Mouse (Mus musculus): ENCODE measurements around the gene Stard5.

The Stard5 gene

GRCm38 (mm10) chr7:83632682-83633120, 942 bp downstream of the Stard5 start:
- no peak for DNase-seq (ENCODE audit: inconsistent age in 2 of 2, low spot score in 1 of 2)

GRCm38 (mm10) chr7:83633856-83634255, 2.1 kb downstream of the Stard5 start:
- no peak for DNase-seq (ENCODE audit: inconsistent age in 2 of 2, low spot score in 1 of 2)

GRCm38 (mm10) chr7:83635726-83636125, 4.0 kb downstream of the Stard5 start:
- DNase-seq (ENCODE audit: inconsistent age in 2 of 2, low spot score in 1 of 2): no peak

DNA sequence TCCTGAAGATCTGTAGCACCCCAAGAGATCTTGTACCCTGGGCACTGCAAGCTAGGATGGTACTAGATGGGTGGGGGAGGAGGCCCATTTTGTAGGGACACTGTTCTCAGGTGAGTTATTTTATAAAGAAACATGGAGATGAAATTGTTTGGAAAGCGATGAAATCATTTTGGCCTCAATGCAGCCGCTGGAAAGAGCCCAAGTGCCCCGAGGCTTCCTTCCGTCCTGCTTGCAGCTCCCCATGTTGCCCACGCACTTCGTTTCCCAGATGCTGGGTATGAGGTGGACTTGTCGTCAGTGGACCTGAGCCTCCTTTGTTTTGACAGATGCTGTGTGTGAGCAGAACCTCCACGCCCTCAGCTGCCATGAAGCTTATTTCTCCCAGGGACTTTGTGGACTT, 4.7 kb downstream of the Stard5 start:
- no peak for DNase-seq (ENCODE audit: inconsistent age in 2 of 2, low spot score in 1 of 2)

DNA sequence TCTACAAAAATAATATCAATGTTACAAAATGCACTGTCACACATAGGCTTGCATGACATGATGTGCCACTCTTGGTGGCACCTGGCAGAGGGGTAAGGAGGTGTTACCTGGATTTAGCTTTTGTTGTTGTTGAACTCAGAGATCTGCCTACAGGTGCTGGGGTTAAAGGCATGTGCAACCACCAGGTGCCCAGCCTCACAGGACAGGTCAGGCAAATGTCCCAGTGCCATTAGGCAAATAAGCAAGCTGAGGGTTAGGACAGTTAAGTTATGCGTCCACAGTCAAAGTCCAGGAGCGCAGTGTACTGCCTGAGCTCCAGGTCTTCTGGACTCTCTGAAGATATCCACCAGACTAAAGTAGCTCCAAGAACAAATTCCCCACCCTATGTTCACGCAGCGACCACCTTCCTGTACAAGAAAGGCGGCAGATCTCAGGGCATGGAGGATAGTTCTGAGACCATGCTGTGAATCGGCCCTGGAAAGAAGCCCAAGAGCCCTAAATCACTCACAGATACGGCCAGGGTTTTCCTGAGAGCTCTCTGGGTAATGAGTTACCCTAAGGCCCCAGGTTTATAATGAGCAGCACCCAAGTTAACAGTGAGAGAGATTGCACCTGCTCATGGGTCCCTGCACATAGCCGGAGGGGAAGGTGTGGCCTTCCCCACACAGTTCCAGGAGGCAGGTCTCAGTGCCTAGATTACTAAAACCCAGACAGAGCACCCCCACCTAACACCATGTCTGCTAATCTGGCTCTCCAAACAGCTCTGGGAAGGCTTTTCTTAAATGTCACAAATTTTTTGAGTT, 6.2 kb downstream of the Stard5 start:
- DNase-seq (ENCODE audit: inconsistent age in 2 of 2, low spot score in 1 of 2): no peak

GRCm38 (mm10) chr7:83639084-83639483, 7.3 kb downstream of the Stard5 start:
- DNase-seq (ENCODE audit: inconsistent age in 2 of 2, low spot score in 1 of 2): no peak

DNA sequence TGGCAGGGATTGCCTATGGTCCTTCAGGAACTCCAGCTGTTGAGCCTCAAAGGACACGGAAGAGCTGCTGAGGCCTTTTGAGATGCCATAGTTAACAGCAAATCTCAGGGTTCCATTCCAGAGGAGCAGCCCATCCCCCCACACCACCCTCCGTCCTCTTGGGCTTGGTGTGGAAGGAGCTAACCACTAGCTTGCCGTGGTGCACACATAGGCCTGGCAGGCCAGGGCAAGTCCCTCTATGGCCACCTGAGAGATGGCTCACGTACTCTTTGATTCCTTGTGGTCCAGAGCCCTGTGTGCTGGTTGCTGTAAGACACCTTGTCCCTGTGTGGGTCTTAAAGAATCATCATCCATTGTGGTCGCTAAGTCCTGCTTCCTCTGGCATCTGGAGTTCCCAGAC, 8.8 kb downstream of the Stard5 start:
- DNase-seq (ENCODE audit: inconsistent age in 2 of 2, low spot score in 1 of 2): no peak

DNA sequence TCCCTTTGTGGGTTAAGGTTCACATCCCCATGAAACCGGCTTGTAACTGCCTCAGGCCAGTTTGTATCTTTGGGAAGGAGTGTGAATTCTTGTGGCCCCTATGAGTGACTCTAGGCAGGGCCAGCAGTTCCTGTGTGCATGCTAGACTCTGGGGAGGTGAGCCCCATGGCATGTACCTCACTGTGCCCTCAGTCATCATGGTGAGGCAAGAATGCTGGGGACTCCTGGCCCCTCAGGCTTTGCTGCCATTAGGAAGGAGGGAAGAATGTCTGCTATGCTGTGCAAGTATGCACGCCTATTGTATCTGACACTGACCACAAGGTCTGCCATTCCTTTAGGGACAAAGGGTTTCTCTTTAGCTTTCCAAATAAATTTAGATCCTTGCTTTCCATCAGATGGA, 9.4 kb downstream of the Stard5 start:
- no peak for DNase-seq (ENCODE audit: inconsistent age in 2 of 2, low spot score in 1 of 2)

GRCm38 (mm10) chr7:83643581-83643980, 11.8 kb downstream of the Stard5 start:
- no peak for DNase-seq (ENCODE audit: inconsistent age in 2 of 2, low spot score in 1 of 2)

- no peak for DNase-seq (ENCODE audit: inconsistent age in 2 of 2, low spot score in 1 of 2)
Observed at GRCm38 (mm10) chr7:83644761-83645160, 13.0 kb downstream of the Stard5 start.

GRCm38 (mm10) chr7:83645476-83645875, 13.7 kb downstream of the Stard5 start:
- no peak for DNase-seq (ENCODE audit: inconsistent age in 2 of 2, low spot score in 1 of 2)

DNA sequence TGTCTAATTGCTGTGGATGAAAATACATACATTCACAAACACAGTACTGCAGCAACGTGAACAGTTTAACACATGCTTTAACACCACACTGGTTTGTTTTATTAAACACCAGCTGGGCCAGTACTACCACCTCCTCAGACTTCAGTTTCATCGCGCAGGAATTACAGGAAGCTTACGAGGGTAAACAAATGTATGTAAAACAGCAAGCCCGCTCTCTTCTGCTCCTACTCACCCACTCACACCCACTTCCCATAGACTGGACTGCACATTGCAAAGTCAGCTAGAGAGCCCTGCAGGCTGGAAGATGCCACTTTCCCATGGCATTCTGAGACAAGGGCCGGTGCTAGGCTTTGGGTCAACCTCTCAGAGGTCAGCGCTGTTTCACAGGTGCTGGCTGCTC, 17.0 kb downstream of the Stard5 start:
- no peak for DNase-seq (ENCODE audit: inconsistent age in 2 of 2, low spot score in 1 of 2)

GRCm38 (mm10) chr7:83650638-83651037, 18.9 kb downstream of the Stard5 start:
- no peak for DNase-seq (ENCODE audit: inconsistent age in 2 of 2, low spot score in 1 of 2)

DNA sequence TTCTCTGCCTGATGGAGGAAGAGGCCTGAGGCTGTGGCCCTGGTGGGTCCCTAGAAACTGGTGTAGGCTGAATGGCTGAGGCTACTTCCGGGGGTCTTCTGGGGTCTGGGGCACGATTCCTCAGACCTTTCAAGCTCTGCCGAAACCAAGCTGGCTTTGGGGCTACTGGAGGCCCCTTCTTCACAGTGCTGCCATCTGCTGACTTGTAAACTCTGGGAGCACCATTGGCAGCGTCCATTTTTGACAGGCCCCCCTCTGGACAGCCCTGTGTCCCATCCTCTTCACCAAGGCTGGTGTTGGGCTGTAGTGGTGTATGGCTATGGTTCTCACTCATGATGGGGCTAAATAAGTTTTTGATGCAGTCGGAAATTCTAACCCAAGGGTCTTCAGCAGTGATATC, 20.7 kb downstream of the Stard5 start:
- no peak for DNase-seq (ENCODE audit: inconsistent age in 2 of 2, low spot score in 1 of 2)

DNA sequence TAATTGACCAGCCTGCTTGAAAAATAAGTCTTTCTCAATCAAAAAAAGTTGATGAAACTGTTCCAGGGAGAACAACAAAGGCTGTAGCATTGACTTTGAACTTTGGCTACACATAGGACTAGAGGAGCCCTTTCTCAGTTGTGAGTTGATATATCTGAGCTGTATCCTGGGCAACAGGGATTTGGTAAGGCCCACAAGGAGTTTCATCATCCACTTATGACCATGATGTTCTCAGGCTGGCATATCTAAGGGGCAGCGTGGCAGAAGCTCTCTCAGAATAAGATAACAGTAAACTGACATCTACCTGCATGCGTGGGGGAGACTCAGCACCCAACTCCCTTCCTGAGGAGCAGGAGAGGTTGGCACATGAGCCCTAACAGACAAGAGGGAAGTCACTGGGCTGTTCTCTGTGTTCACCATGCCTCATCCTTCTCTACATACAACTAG, 21.9 kb downstream of the Stard5 start:
- no peak for DNase-seq (ENCODE audit: inconsistent age in 2 of 2, low spot score in 1 of 2)

DNA sequence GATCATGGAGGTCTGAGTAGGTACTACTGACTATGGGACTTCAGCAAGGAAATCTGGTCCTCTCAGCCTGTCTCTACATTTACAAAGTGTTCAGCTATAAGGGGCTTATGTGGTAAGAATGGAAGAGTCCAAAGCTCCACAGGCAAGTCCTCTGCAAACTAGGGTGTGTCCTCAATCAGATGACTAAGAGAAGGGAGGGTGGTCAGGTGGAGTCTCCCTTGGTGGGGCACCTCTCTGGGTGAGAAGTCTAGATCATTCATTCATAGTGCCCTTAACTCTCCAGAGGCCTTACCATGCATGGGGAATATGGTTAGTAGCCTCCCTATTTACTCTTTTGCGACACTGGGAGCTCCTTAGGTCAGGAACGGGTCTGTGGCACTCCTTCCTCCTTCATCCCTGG, 22.4 kb downstream of the Stard5 start:
- DNase-seq (ENCODE audit: inconsistent age in 2 of 2, low spot score in 1 of 2): no peak

- peak; percentile 31 to 68 for DNase-seq (ENCODE audit: inconsistent age in 2 of 2, low spot score in 1 of 2)
Observed at GRCm38 (mm10) chr7:83654938-83655630, 23.3 kb downstream of the Stard5 start.

- DNase-seq (ENCODE audit: inconsistent age in 2 of 2, low spot score in 1 of 2): no peak
Observed at GRCm38 (mm10) chr7:83658716-83659115, 27.0 kb downstream of the Stard5 start.

GRCm38 (mm10) chr7:83659159-83660065, 27.7 kb downstream of the Stard5 start:
- DNase-seq (ENCODE audit: inconsistent age in 2 of 2, low spot score in 1 of 2): peak; percentile 36 to 71

- DNase-seq (ENCODE audit: inconsistent age in 2 of 2, low spot score in 1 of 2): no peak
Observed at GRCm38 (mm10) chr7:83660273-83660691, 28.5 kb downstream of the Stard5 start.

DNA sequence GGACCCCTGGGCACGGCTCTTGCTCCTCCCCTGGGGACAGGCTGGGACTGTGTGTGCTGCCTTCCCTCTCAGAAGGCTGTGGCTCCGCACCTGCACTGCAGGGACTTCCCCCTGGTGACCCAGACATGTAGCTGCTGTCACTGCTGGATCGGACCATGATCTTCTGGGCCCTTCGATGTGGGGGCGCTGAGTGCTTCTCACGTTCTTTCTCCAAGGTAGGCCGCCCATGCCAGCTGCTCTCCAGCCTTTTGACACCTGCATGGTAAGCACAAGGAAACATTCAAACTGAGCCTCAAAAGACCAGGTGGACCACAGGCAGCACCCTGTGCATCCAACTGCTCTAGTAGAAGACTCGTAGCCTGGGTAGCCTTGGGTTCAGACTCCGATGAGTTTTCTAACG, 29.3 kb downstream of the Stard5 start:
- no peak for DNase-seq (ENCODE audit: inconsistent age in 2 of 2, low spot score in 1 of 2)

All from adrenal gland, adult (tissue).